Mouse (Mus musculus) megakaryocyte, embryonic 14.5 days (primary cell): Measurements from ENCODE around the gene Apom.

ENCODE experiments used
- FLI1 ChIP-seq: IDR thresholded peaks from 2 replicates; pipeline ENCODE4 v1.6.1; 2012; ENCODE audit warnings: low read length, inconsistent platforms, mixed read lengths
- GATA1 ChIP-seq: IDR thresholded peaks from 3 replicates; pipeline ENCODE4 v1.6.1; 2012; ENCODE audit warnings: mixed read lengths, low read length, inconsistent platforms, borderline replicate concordance

DNA sequence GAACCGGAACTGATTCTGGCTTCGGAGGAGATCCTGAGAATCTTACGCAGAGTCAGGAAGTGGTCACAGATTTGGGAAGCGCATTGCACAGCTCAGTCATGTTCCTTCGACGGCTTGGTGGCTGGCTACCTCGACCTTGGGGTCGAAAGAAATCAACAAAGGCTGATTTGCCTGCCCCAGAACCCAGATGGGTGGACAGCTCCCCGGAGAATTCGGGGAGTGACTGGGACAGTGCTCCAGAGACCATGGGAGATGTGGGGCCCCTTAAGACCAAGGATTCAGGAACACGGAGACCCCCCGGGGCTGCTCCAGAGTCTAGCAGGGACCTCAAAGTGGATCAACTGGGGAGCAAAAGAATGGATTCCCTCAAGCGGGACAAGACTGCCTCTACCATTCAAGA is 4.8 kb downstream of the Apom start:
- TF ChIP-seq GATA1: no peak
- no peak for TF ChIP-seq FLI1
